Mouse (Mus musculus): ENCODE measurements around the gene Ckap2. TPM values are rescaled to one million over a fixed set of nuclear protein-coding genes. Genes with fewer than 3 reads are reported as not detected.

Ckap2 gene
- 1.5 to 2.0 TPM (median 1.7 TPM) in 4 replicates for total RNA-seq (2023)

GRCm38 (mm10) chr8:22185431-22186397 is at the start of gene Ckap2:
Ckap2 (minus strand) TSS chr8:22185819.

GRCm38 (mm10) chr8:22227061-22227877 is 41.6 kb upstream of the Ckap2 start, which contains the start of gene Thsd1:
Thsd1 (plus strand) TSS chr8:22227313.

GRCm38 (mm10) chr8:22192660-22193431 is 7.2 kb upstream of the Ckap2 start, which contains the start of gene Vps36:
Vps36 (plus strand) TSS chr8:22192809.

GRCm38 (mm10) chr8:22166080-22166603 is 19.5 kb downstream of the Ckap2 start, which contains the start of gene Nek3:
Nek3 (minus strand) TSS chr8:22166435.

GRCm38 (mm10) chr8:22124220-22125152 is 61.1 kb downstream of the Ckap2 start, which contains the start of gene Nek5:
Nek5 (minus strand) TSS chr8:22125053.

Other genes starting within 250 kb of the Ckap2 start
- gene Defb35, start 247.5 kb downstream of the Ckap2 start, total RNA-seq (2023), result not detected in 4 replicates
- gene Defb13, start 239.1 kb downstream of the Ckap2 start, total RNA-seq (2023), result not detected in 4 replicates
- not detected in 4 replicates for gene Fam90a1a, start 227.1 kb downstream of the Ckap2 start, total RNA-seq (2023)
- gene Ccdc70, start 216.0 kb downstream of the Ckap2 start, total RNA-seq (2023), result not detected in 4 replicates
- 0.46 to 0.50 TPM (median 0.48 TPM) in 4 replicates for gene Atp7b, start 125.5 kb downstream of the Ckap2 start, total RNA-seq (2023)
- 12.7 to 21.1 TPM (median 17.0 TPM) in 4 replicates for gene Alg11, start 125.1 kb downstream of the Ckap2 start, total RNA-seq (2023)
- gene Nek5, start 60.8 kb downstream of the Ckap2 start, total RNA-seq (2023), result not detected in 4 replicates
- 4.6 to 5.9 TPM (median 5.5 TPM) in 4 replicates for gene Nek3, start 19.4 kb downstream of the Ckap2 start, total RNA-seq (2023)
- gene Vps36, start 7.0 kb upstream of the Ckap2 start, total RNA-seq (2023), result 24.2 to 30.4 TPM (median 25.3 TPM) in 4 replicates
- 0.17 to 0.34 TPM (median 0.18 TPM) in 4 replicates for gene Thsd1, start 41.5 kb upstream of the Ckap2 start, total RNA-seq (2023)
- not detected in 4 replicates for gene Tpte, start 97.6 kb upstream of the Ckap2 start, total RNA-seq (2023)
- gene Slc25a15, start 212.8 kb upstream of the Ckap2 start, total RNA-seq (2023), result 5.6 to 7.7 TPM (median 5.9 TPM) in 4 replicates
- 10.9 to 13.2 TPM (median 12.7 TPM) in 4 replicates for gene Mrps31, start 225.5 kb upstream of the Ckap2 start, total RNA-seq (2023)

Data from B cell, adult 62 days (primary cell).